Mouse (Mus musculus) layer of hippocampus, adult 2 months (tissue): ENCODE data around the gene Lmbr1l. TPM values are rescaled to one million over a fixed set of nuclear protein-coding genes. Genes with fewer than 3 reads are reported as not detected.
"Not testable (repeated sequence)": the region's sequence is repeated elsewhere in the genome, so short reads cannot be mapped to it uniquely, and the experiment has no call there.

Experiments used
- DNase-seq, 2 experiments: peaks; one replicate each; pipeline ENCODE4 v3.0.0; 2022; ENCODE audit warnings: low spot score in 2 of 2
- H3K27ac ChIP-seq: fragments of 200-600 bp; 2 replicates; pipeline ENCODE4 v1.8.1; 2022
- H3K4me3 ChIP-seq: fragments of 200-600 bp; 2 replicates; pipeline ENCODE4 v1.8.1; 2022; ENCODE audit warnings: mild to moderate bottlenecking
- CTCF ChIP-seq: fragments of 200-600 bp; conservative IDR thresholded peaks from 2 replicates; pipeline ENCODE4 v1.8.1; 2022; ENCODE audit warnings: antibody characterized with exemption, mild to moderate bottlenecking, moderate library complexity
- total RNA-seq, 2 experiments: library from RNA; stranded (reverse); gene quantifications; 2 replicates each; pipeline ENCODE4 v1.2.3; 2021

The Lmbr1l gene
- total RNA-seq, 2 experiments from 2014 or later: 17.0 to 20.6 TPM

DNA sequence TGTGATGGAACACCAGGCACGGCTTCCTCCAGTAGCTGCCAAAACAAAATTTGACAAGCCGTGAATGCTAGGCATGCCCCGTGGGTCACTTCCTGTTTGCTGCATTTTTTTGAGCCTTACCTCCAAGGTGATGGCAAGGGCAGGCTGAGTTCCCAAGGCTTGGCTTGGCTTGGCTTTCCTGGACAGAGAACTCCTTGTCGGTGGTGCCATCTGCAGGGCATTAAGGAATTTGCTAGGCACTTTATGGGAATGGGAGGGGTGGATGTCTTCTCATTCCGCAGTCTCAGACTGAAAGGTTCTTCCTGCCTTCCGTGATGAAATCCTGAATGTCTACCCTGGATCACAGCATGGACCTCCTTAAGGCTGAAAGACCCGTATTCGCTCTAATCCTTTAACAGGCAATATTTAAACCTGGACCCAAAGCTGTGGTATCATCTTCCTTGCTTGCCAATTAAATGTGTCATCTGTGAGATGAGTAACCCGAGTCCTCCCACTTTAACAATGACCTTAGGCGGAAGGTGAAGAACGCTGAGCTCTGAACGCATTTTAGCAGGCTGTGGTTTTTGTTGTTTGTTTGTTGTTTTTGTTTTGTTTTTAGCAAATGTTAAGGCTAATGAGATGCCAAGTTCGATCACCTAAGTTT lies 10.7 kb upstream of the Lmbr1l start:
- Histone ChIP-seq H3K27ac (peak overlapping the region; percentile 61; the same call in 1 of the 2 replicates), H3K4me3 (no peak overlapping the region)
- TF ChIP-seq CTCF: peak; percentile 84
- DNase-seq: peak; percentile 69 to 74

DNA sequence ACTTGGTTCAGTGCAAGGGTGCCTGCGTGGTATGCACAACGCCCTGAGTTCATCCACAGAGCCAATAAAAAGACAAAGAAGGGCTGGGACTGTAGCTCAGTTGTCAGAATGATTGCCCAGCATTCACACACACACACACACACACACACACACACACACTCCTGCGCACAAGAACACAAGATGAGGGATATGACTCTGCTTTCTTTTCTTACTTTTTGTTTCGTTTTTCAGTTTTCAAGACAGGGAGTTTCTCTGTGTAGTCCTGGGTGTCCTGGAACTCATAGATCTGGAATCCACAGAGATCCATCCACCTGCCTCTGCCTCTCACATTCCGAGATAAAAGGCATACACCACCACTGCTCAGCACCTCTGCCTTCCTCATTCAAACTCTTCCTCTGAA lies 9.5 kb upstream of the Lmbr1l start:
- Histone ChIP-seq H3K4me3 (no peak overlapping the region), H3K27ac (no peak overlapping the region)
- DNase-seq: no peak
- TF ChIP-seq CTCF: no peak

DNA sequence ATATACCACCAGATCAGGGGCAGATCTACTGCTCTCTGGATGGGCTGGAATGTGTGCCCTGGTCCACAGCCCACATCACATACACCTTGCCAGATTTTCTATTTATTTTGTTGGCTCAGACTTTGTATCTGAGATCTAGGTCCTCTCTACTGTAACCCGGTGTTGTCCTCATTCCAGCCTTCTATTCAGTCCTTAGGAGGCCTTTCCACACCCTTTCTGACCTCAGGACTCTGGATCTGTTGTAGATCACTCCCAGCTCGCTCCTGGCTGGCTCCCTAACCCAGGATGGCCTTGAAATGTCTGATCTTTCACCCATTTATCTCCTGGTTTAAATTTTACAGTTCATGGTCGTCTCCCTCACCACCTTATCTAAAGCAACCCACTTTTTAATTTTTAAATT lies 6.7 kb upstream of the Lmbr1l start:
- H3K27ac ChIP-seq: no peak overlapping the region
- no peak for DNase-seq
- TF ChIP-seq CTCF: no peak
- no peak overlapping the region for H3K4me3 ChIP-seq

DNA sequence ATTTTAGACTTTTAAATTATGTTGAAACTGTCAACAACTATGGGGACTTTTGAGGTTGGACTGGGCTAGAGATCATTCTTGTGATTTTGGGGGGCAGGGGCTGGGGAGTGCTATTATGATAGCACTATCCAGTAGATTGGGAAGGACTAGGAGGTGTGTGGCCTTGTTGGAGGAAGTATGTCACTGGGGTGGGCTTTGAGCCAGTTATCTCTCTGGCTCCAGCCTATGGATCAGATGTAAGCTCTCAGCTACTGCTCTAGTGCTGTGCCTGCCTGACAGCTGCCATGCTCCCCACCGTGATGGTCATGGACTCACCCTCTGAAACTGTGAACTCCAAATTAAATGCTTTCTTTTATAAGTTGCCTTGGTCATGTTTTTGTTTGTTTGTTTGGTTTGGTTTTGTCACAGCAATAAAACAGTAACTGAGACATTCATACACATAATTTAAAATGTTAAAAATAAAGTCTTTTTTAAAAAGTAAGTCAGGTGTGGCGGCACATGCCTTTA lies 5.1 kb upstream of the Lmbr1l start:
- no peak overlapping the region for H3K27ac ChIP-seq
- DNase-seq: no peak
- no peak for TF ChIP-seq CTCF

DNA sequence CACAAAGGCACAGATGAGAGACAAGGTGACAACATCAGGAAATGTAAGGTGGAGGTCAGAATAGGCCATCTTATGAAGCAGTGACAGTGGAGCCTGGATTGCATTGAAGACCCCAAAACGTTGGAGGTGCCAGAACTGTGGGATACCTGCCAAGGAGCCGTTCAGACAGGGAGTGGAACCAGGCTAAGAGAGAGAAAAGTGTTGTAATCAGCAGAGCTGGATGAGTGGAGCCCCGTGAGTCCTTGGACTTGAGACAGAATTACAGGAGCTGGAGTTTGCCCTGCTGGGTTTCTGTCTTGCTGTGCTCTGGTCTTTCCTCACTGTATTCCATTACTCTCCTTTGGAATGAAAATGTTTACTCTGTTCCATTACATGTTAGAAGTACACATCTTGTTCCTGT lies 4.5 kb upstream of the Lmbr1l start:
- TF ChIP-seq CTCF: no peak
- H3K4me3 ChIP-seq: no peak overlapping the region
- DNase-seq: no peak
- no peak overlapping the region for H3K27ac ChIP-seq

More for the DNA sequence above, 5.1 kb upstream of the Lmbr1l start:
- H3K4me3 ChIP-seq: no peak overlapping the region

DNA sequence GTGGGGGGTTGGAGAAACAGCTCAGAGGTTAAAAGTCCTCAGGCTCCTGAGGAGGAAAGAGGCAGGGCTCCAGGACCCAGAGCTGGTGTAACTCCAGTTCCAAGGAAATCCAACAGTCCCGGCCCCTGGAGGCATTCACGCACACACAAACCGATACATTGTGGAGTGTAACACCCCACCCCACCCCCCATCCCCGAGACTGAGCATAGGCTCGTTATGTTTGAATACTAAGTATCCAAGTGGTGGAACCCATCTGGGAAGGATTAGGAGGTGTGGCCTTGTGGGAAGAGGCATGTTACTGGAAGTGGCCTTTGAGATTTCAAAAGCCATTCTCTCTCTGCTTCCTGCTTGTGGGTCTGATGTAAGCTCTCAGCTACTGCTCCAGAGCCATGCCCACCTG lies 3.5 kb upstream of the Lmbr1l start:
- DNase-seq: no peak
- no peak for TF ChIP-seq CTCF
- Histone ChIP-seq H3K4me3 (no peak overlapping the region), H3K27ac (no peak overlapping the region)

DNA sequence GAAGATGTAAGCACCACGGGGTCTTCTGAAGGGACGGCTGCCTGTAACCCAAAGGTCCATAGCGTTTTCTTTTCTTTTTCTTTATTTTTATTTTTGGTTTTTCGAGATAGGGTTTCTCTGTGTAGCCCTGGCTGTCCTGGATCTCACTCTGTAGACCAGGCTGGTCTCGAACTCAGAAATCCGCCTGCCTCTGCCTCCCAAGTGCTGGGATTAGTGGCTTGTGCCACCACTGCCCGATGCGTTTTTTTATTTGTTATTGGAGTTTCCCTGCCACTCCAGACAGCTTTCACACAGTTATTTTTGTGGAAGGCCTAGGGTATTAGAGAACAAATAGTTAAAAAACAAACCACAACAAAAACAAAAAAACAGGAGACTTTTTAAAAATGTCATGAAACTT lies 466 bp upstream of the Lmbr1l start:
- peak overlapping the region; percentile 82 for H3K4me3 ChIP-seq
- peak overlapping the region; percentile 95 for H3K27ac ChIP-seq
- not testable (repeated sequence) for DNase-seq

GRCm38 (mm10) chr15:98917091-98917490 lies 940 bp downstream of the Lmbr1l start:
- no peak for TF ChIP-seq CTCF
- DNase-seq: no peak
- peak overlapping the region; percentile 82 for H3K4me3 ChIP-seq
- peak overlapping the region; percentile 95 for H3K27ac ChIP-seq

DNA sequence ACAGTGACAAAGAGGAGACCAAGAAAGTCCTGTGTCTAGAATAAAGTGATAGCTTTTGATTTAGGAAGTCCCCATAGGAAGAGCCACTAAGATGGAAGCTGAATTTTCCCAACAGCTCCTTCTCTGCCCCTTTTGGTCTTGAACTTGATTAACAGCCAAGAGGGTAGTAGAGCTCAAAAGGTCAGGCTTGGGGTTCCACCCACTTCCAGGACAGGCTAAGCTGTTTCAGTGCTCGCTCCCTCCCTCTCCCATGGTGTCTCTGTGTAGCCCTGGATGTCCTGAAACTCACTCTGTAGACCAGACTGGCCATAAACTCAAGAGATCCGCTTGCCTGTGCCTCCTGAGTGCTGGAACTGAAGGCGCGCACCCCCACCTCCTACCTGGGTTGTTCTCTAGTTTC lies 2.0 kb downstream of the Lmbr1l start:
- Histone ChIP-seq H3K4me3 (no peak overlapping the region), H3K27ac (no peak overlapping the region)
- DNase-seq: no peak
- TF ChIP-seq CTCF: no peak

DNA sequence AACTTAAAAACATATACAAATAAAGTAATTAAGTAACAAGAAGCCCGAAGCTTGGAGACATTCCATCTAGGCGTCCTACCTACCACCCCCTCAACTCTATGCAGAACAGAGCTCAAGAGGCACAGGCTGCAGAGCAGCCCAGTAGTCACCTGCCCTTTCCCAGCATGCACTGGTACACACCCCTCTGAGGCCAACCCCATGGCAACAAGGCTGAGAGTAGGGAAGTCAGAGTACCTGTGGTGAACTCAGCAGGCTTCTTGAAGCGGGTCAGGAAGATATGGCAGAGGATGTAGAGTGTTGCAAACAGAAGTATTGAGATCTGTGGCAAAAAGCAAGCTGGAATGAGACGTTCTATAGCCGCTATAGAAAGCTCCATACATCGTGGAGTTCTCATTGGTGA lies 3.1 kb downstream of the Lmbr1l start:
- TF ChIP-seq CTCF: no peak
- DNase-seq: no peak

DNA sequence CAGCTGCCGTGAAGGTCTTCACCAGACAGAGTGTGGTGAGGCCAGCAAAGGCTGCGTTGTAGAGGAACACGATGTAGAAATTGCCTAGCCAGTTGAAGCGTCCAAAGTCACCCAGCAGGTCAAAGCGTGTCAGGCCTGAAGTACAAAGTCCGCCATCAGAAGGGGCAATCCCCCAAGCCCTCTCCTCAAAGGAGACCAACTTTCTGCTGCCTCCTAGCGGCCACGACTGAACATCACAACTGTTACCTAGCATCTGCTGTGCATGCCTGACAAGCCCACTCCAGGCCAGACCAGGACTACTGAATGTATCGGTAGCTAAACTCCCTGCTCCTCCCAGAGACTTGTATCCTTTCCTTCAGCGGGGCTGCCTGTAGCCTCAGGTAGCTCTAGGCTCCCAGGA lies 13.3 kb downstream of the Lmbr1l start:
- no peak overlapping the region for H3K4me3 ChIP-seq
- DNase-seq: peak in 1 of 2 experiments; percentile 46
- H3K27ac ChIP-seq: no peak overlapping the region
- peak; percentile 85 for TF ChIP-seq CTCF

More for the DNA sequence above, 3.1 kb downstream of the Lmbr1l start:
- H3K27ac ChIP-seq: no peak overlapping the region
- H3K4me3 ChIP-seq: no peak overlapping the region

DNA sequence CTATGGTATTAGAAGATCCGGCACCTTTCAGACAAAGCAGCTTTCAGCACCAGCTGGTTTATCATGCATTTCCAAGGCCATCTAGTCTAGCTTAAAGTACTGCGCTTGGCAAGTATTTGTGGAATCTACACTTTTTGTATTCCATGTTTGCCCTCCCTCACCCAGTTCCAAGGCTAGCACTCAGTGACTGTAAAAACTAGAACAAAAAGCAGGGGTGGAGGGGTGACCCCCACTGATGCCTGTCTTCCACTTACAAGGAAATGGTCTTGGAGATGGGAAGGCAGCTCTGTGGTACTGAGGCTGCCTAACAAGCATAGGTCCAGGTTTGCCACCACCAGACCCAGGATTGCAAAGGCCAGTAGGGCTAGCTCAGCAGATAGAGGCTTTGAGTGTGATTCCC lies 15.4 kb downstream of the Lmbr1l start:
- no peak overlapping the region for H3K27ac ChIP-seq
- DNase-seq: no peak
- no peak for TF ChIP-seq CTCF
- no peak overlapping the region for H3K4me3 ChIP-seq

- TF ChIP-seq CTCF: peak; percentile 44
- no peak for DNase-seq
- no peak overlapping the region for H3K27ac ChIP-seq
- H3K4me3 ChIP-seq: no peak overlapping the region
Observed at GRCm38 (mm10) chr15:98901530-98901929, 16.5 kb downstream of the Lmbr1l start.
